ENCODE assay signal across 8 mouse cellular contexts in the genomic region with DNA sequence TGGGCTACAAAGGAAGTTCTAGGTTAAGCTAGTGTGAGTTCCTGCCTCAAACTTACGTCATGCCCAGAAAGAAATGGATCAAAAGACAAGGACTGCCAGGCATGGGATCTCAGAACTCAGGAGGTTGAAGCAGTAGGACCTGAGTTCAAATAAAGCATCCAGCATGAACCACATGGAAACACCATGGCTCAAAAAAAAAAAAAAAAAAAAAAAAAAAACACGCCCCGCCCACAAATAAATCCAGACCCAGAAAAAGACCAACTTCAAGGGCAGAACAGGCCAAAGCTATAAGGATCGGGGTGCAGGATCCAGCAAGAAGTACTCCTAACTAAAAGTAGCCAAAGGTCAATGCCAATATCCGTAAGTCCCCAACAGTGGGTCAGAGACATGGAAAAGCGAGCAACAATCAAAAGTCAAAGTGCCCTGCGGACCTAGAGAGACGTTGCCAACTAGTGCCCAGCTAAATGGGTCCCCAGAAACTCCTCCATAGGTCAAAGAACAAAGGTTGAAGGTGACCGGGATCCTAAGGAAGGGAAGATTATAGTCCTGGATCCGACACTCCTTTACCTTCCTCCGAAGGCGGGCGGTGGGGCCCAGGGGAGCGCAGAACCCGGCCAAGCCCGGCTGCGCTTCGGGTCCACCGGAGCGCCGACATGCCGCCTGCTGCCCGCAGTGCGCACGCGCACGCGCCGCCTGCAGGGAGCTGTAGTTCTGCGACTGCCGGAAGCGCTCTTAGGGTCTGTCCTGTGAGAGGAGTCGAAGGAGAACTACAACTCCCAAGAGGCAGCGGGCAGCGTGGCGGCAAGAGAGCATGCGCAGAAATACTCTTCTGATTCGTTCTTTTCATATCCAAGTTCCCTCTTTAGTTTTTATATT. TPM values are rescaled to one million over a fixed set of nuclear protein-coding genes. Genes with fewer than 3 reads are reported as not detected.
DNase-seq lines count a peak whose midpoint lies in the region; ATAC-seq and TF ChIP-seq lines count a peak whose summit lies in the region.

Polrmt (minus strand) TSS at position 684 of the 876 bp plus-strand sequence.

- H3K4me2 ChIP-seq in CH12.LX (ENCODE audit: insufficient read depth, low read depth, poor library complexity, severe bottlenecking), result peak within 1 kb of the TSS; percentile 91
- H3K4me2 ChIP-seq in forebrain, embryonic 11.5 days (ENCODE audit: low read depth, low read length, severe bottlenecking), result peak within 1 kb of the TSS; percentile 62
- H3K4me2 ChIP-seq in heart, embryonic 16.5 days (ENCODE audit: low read depth, low read length), result peak within 1 kb of the TSS; percentile 79
- peak within 1 kb of the TSS; percentile 85 for H3K4me2 ChIP-seq in liver, embryonic 15.5 days
- peak within 1 kb of the TSS; percentile 63 for H3K4me2 ChIP-seq in neural tube, embryonic 12.5 days (replicated peaks)

- ATAC-seq in forebrain, embryonic 11.5 days (replicated peaks; ENCODE audit: low FRiP score), result peak; percentile 96
- ATAC-seq in heart, embryonic 16.5 days (replicated peaks; ENCODE audit: extremely low read depth, insufficient read depth, low FRiP score), result peak; percentile 96
- ATAC-seq in liver, embryonic 15.5 days (ENCODE audit: insufficient read depth), result peak; percentile 97
- peak; percentile 95 for ATAC-seq in neural tube, embryonic 12.5 days (ENCODE audit: low FRiP score, low read depth)

- peak; percentile 93 for TF ChIP-seq POLR2A in CH12.LX (IDR thresholded peaks at IDR 0.05; ENCODE audit: low read depth, low read length)

- WGBS in forebrain, embryonic 11.5 days, result 3% methylated on average over 38 of the region's 38 CpGs
- 3% methylated on average over 38 of the region's 38 CpGs for whole genome bisulfite sequencing in heart, embryonic 16.5 days
- 3% methylated on average over 38 of the region's 38 CpGs for WGBS in liver, embryonic 15.5 days (ENCODE audit: insufficient replicate concordance)
- WGBS in neural tube, embryonic 12.5 days, result 4% methylated on average over 38 of the region's 38 CpGs

- peaks cover 8% of the 10 kb centered on the region for H3K79me2 ChIP-seq in CH12.LX (replicated peaks; ENCODE audit: control insufficient read depth, extremely low read depth, insufficient read depth, poor library complexity, severe bottlenecking)

- peak; percentile 98 for DNase-seq in CH12.LX (ENCODE audit: extremely low read depth)
- DNase-seq in c-Kit-positive CD71-positive TER-119-negative erythroid progenitor cells, embryonic 14.5 days (ENCODE audit: low read depth), result peak; percentile 95
- peak; percentile 97 for DNase-seq in forebrain, embryonic 11.5 days (ENCODE audit: low spot score)
- DNase-seq in kidney, postnatal 36 days, result peak; percentile 97 to 99
- DNase-seq in telencephalon, adult 2 months (ENCODE audit: low read depth, low spot score), result peak; percentile 97

- no peak for TF ChIP-seq EP300 in CH12.LX (IDR thresholded peaks at IDR 0.05; ENCODE audit: low read length)

- no peaks in the 10 kb centered on the region for H3K27me3 ChIP-seq in CH12.LX (replicated peaks)
- H3K27me3 ChIP-seq in forebrain, embryonic 11.5 days (ENCODE audit: control insufficient read depth, insufficient read depth, low read length), result no peaks in the 10 kb centered on the region
- no peaks in the 10 kb centered on the region for H3K27me3 ChIP-seq in heart, embryonic 16.5 days (ENCODE audit: control insufficient read depth, insufficient read depth, low read length)
- no peaks in the 10 kb centered on the region for H3K27me3 ChIP-seq in liver, embryonic 15.5 days
- H3K27me3 ChIP-seq in neural tube, embryonic 12.5 days (replicated peaks), result no peaks in the 10 kb centered on the region

- H3K9ac ChIP-seq in CH12.LX (ENCODE audit: insufficient read depth, low read depth), result peak within 1 kb of the TSS; percentile 74
- H3K9ac ChIP-seq in forebrain, embryonic 11.5 days (ENCODE audit: low read length), result peak within 1 kb of the TSS; percentile 46
- H3K9ac ChIP-seq in heart, embryonic 16.5 days (ENCODE audit: low read length), result peak within 1 kb of the TSS; percentile 87
- peak within 1 kb of the TSS; percentile 65 for H3K9ac ChIP-seq in liver, embryonic 15.5 days
- peak within 1 kb of the TSS; percentile 58 for H3K9ac ChIP-seq in neural tube, embryonic 12.5 days

- no peak within 1 kb of the TSS for H3K27ac ChIP-seq in CH12.LX (ENCODE audit: insufficient read depth, low read depth)
- peak within 1 kb of the TSS; percentile 4; the same call in 1 of the 2 replicates for H3K27ac ChIP-seq in forebrain, embryonic 11.5 days (ENCODE audit: low read depth, low read length)
- peak within 1 kb of the TSS; percentile 46; the same call in 1 of the 2 replicates for H3K27ac ChIP-seq in heart, embryonic 16.5 days (ENCODE audit: low read length)
- peak within 1 kb of the TSS; percentile 85 for H3K27ac ChIP-seq in liver, embryonic 15.5 days (replicated peaks)
- H3K27ac ChIP-seq in neural tube, embryonic 12.5 days, result no peak within 1 kb of the TSS

- no peak for TF ChIP-seq RAD21 in CH12.LX (IDR thresholded peaks at IDR 0.05; ENCODE audit: low read depth, low read length)

- peaks cover 32 to 40% of the 10 kb centered on the region in 2 experiments for H3K36me3 ChIP-seq in CH12.LX (replicated peaks in 1 of 2; ENCODE audit: control insufficient read depth in 1 of 2, insufficient read depth in 1 of 2, low read length in 1 of 2)
- peaks cover 3% of the 10 kb centered on the region; the same call in 1 of the 2 replicates for H3K36me3 ChIP-seq in forebrain, embryonic 11.5 days (ENCODE audit: control insufficient read depth, insufficient read depth, low read length)
- H3K36me3 ChIP-seq in heart, embryonic 16.5 days (ENCODE audit: control insufficient read depth, insufficient read depth), result peaks cover 24% of the 10 kb centered on the region
- H3K36me3 ChIP-seq in liver, embryonic 15.5 days (replicated peaks), result peaks cover 31% of the 10 kb centered on the region
- peaks cover 32% of the 10 kb centered on the region for H3K36me3 ChIP-seq in neural tube, embryonic 12.5 days

- H3K9me3 ChIP-seq in CH12.LX (replicated peaks; ENCODE audit: low read length), result no peaks in the 10 kb centered on the region
- no peaks in the 10 kb centered on the region for H3K9me3 ChIP-seq in forebrain, embryonic 11.5 days (ENCODE audit: control insufficient read depth, low read length)
- no peaks in the 10 kb centered on the region for H3K9me3 ChIP-seq in heart, embryonic 16.5 days (replicated peaks; ENCODE audit: control insufficient read depth, low read length)
- H3K9me3 ChIP-seq in liver, embryonic 15.5 days (replicated peaks), result no peaks in the 10 kb centered on the region
- H3K9me3 ChIP-seq in neural tube, embryonic 12.5 days, result no peaks in the 10 kb centered on the region

- in situ Hi-C loops in CH12.LX (cut with MboI; ENCODE audit: low pct_ligation_motif_present, low pct_unique_long_range_greater_than_20kb, low sequenced_read_pairs), result no loop called here

- H3K4me3 ChIP-seq in CH12.LX (replicated peaks in 1 of 3; ENCODE audit: low read depth in 2 of 3, low read length in 2 of 3, poor library complexity in 1 of 3), result peak within 1 kb of the TSS; percentile 69 to 92 (median 69)
- peak within 1 kb of the TSS; percentile 42 for H3K4me3 ChIP-seq in forebrain, embryonic 11.5 days (ENCODE audit: low read depth, low read length)
- peak within 1 kb of the TSS; percentile 84 for H3K4me3 ChIP-seq in heart, embryonic 16.5 days (ENCODE audit: low read length)
- H3K4me3 ChIP-seq in liver, embryonic 15.5 days (replicated peaks), result peak within 1 kb of the TSS; percentile 68
- H3K4me3 ChIP-seq in neural tube, embryonic 12.5 days, result peak within 1 kb of the TSS; percentile 53

- no peak for TF ChIP-seq CTCF in CH12.LX (conservative IDR thresholded peaks at IDR 0.05 in 1 of 2, IDR thresholded peaks at IDR 0.05 in 1 of 2; ENCODE audit: low read depth in 2 of 2, low read length in 2 of 2)

- dilution Hi-C loops in CH12.LX (cut with MboI; ENCODE audit: extremely low pct_ligation_motif_present, extremely low pct_unique_long_range_greater_than_20kb, low sequenced_read_pairs), result no loop called here

- H3K4me1 ChIP-seq in CH12.LX (ENCODE audit: control insufficient read depth in 1 of 2, insufficient read depth in 2 of 2), result peaks cover 8 to 34% of the 10 kb centered on the region in 2 experiments
- H3K4me1 ChIP-seq in forebrain, embryonic 11.5 days (replicated peaks; ENCODE audit: control insufficient read depth, insufficient read depth, low read length), result peaks cover 4% of the 10 kb centered on the region; the same call in 1 of the 2 replicates
- H3K4me1 ChIP-seq in heart, embryonic 16.5 days (ENCODE audit: control insufficient read depth, insufficient read depth, low read length), result peaks cover 10% of the 10 kb centered on the region
- peaks cover 35% of the 10 kb centered on the region for H3K4me1 ChIP-seq in liver, embryonic 15.5 days (replicated peaks)
- peaks cover 7% of the 10 kb centered on the region; the same call in 1 of the 2 replicates for H3K4me1 ChIP-seq in neural tube, embryonic 12.5 days

TF ChIP-seq in CH12.LX, 34 proteins besides CTCF, POLR2A, EP300 and RAD21 (continues in another document):
- no peak for TF ChIP-seq TBP (conservative IDR thresholded peaks at IDR 0.05; ENCODE audit: low read depth, low read length)
- no peak for TF ChIP-seq IRF4 (IDR thresholded peaks at IDR 0.05; ENCODE audit: low read depth, low read length)
- peak; percentile 97 for TF ChIP-seq ZNF384 (IDR thresholded peaks at IDR 0.05; ENCODE audit: low read depth, low read length)
- peak; percentile 53; the same call in 1 of the 2 replicates for TF ChIP-seq MAX (IDR thresholded peaks at IDR 0.05; ENCODE audit: low read length)
- peak; percentile 74 for TF ChIP-seq TCF12 (IDR thresholded peaks at IDR 0.05; ENCODE audit: low read depth, low read length)
- 0 out of 2 replicates have a peak, but pooled peaks have one; percentile 49 for TF ChIP-seq MYC (IDR thresholded peaks at IDR 0.05; ENCODE audit: low read depth, low read length)
- TF ChIP-seq ZMIZ1 (IDR thresholded peaks at IDR 0.05; ENCODE audit: low read depth, low read length), result no peak; the same call in 1 of the 2 replicates
- no peak for TF ChIP-seq USF1 (IDR thresholded peaks at IDR 0.05; ENCODE audit: low read depth, low read length)
- TF ChIP-seq PAX5 (IDR thresholded peaks at IDR 0.05; ENCODE audit: low read length), result no peak
- TF ChIP-seq HCFC1 (IDR thresholded peaks at IDR 0.05; ENCODE audit: low read depth, low read length), result peak; percentile 99
- no peak for TF ChIP-seq JUND (conservative IDR thresholded peaks at IDR 0.05; ENCODE audit: low read depth, low read length)
- TF ChIP-seq SMC3 (IDR thresholded peaks at IDR 0.05; ENCODE audit: low read depth, low read length), result no peak

RNA-seq across cellular contexts. Expression of gene Polrmt, which starts in this region (rescaled TPM):
- 50.1 and 50.5 TPM in 2 replicates for total RNA-seq in CH12.LX (2012; rRNA removed)
- 13.5 and 18.1 TPM in 2 replicates for total RNA-seq in CH12.LX (2014; rRNA removed)
- 40.2 and 49.0 TPM in 2 replicates for polyA plus RNA-seq in CH12.LX (2012; ENCODE audit: insufficient read length, low read depth)
- 41.1 and 44.8 TPM in 2 replicates for polyA plus RNA-seq in forebrain, embryonic 11.5 days (2014; fragmentation: Nextera tagmentation; extraction: Ambion mirVana)
- polyA plus RNA-seq in heart, embryonic 16.5 days (2015; fragmentation: Nextera tagmentation; extraction: Ambion mirVana), result 36.1 and 36.3 TPM in 2 replicates
- 15.6 and 17.7 TPM in 2 replicates for polyA plus RNA-seq in liver, embryonic 15.5 days (2015; fragmentation: Nextera tagmentation; extraction: Ambion mirVana)
- 44.7 and 44.9 TPM in 2 replicates for polyA plus RNA-seq in neural tube, embryonic 12.5 days (2016; fragmentation: Nextera tagmentation; extraction: Ambion mirVana)

Comparison
In these comparisons a context has a peak if more than half of its experiments do, and no peak if none do; other contexts are left out.
1. H3K27ac ChIP-seq: peak in forebrain, embryonic 11.5 days (single experiment), heart, embryonic 16.5 days (single experiment) and liver, embryonic 15.5 days (single experiment); none in CH12.LX (single experiment) and neural tube, embryonic 12.5 days (single experiment).
2. Peak in every context shown above with its lines, with median percentiles within 50 percentile points of each other: DNase-seq, H3K4me2 ChIP-seq, H3K4me3 ChIP-seq, H3K9ac ChIP-seq and ATAC-seq.